Mouse (Mus musculus): ENCODE results near the gene Msgn1. TPM values are rescaled to one million over a fixed set of nuclear protein-coding genes. Genes with fewer than 3 reads are reported as not detected.

Msgn1 gene
- polyA plus RNA-seq, 1 experiment from 2014 or later = not detected

GRCm38 (mm10) chr12:11216454-11216853 lies 7.7 kb upstream of the Msgn1 start:
- 74% methylated on average over 3 of the region's 3 CpGs for WGBS
- ATAC-seq (ENCODE audit: borderline replicate concordance, extremely low read depth, low FRiP score, low TSS enrichment) = no peak
- no peak overlapping the region for H3K27ac ChIP-seq
- no peak overlapping the region for H3K9ac ChIP-seq
- no peaks in the 10 kb centered on the region for H3K36me3 ChIP-seq
- no peaks in the 10 kb centered on the region for H3K4me1 ChIP-seq
- H3K4me2 ChIP-seq = no peak overlapping the region
- no peaks in the 10 kb centered on the region for H3K9me3 ChIP-seq
- H3K27me3 ChIP-seq = no peaks in the 10 kb centered on the region
- H3K4me3 ChIP-seq = no peak overlapping the region

DNA sequence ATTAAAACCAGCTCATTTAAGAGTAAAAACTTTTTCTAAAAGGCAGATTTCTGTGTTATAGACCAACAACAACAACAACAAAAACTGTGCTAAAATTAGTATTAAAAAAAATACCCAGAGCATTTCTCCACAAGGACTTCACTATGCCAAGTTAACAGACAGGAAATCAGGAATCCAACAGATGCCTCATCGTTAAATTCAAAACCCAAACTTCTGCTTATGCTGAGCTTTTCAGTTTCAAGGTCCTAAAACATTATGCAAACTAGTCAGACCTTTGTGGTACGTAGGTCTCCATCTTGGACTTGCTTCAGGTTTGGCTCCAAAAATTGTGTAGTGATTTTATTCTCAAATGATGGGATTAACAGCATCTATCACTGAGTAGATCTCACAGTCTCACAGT lies 6.8 kb upstream of the Msgn1 start:
- Histone ChIP-seq H3K4me1 (no peaks in the 10 kb centered on the region), H3K9ac (no peak overlapping the region), H3K36me3 (no peaks in the 10 kb centered on the region), H3K4me3 (no peak overlapping the region), H3K27ac (no peak overlapping the region), H3K27me3 (no peaks in the 10 kb centered on the region), H3K9me3 (no peaks in the 10 kb centered on the region), H3K4me2 (no peak overlapping the region)
- no peak for ATAC-seq (ENCODE audit: borderline replicate concordance, extremely low read depth, low FRiP score, low TSS enrichment)
- 75% methylated on average over 2 of the region's 2 CpGs for WGBS

DNA sequence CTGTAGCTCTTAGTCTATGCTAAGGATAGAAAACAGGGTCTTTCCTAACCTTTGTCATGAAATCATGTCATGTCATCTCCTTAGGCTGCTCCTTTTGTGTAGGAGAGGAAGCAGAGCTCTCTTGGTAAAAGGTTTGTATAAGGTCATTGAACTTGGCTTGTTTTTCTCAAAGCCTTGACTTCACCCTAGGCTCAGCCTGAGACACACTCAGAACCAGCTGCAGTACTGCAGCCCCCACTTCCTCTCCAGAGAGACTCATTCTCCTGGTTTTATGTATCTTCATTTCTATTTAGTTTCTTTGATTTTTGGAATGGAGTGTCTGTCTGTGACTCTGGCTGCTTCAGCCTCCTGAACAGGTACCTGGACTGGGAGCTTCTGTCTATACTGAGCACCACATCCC lies 6.0 kb upstream of the Msgn1 start:
- Histone ChIP-seq H3K9ac (no peak overlapping the region), H3K4me2 (no peak overlapping the region), H3K4me1 (no peaks in the 10 kb centered on the region), H3K27me3 (no peaks in the 10 kb centered on the region), H3K4me3 (no peak overlapping the region), H3K27ac (no peak overlapping the region), H3K36me3 (no peaks in the 10 kb centered on the region), H3K9me3 (no peaks in the 10 kb centered on the region)
- ATAC-seq (ENCODE audit: borderline replicate concordance, extremely low read depth, low FRiP score, low TSS enrichment) = no peak

DNA sequence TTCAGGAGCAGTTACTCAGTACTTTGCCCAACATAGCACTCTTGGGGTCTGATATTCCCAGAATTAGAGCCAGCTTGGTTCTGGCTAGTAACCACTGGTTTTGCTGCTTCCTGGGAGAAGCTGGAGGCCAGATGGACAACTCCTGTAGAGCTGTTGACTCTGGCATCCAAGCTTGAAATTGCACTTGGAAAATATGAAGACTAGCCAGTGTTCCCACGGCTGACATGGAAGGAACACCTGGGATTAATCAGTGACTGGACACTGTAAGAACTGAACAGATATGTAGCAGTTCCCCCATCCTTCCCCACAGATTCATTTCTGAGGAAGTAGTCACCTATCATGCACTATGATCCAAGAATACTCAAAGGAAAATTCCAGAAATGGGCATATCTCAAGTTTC lies 4.1 kb upstream of the Msgn1 start:
- no peak overlapping the region for H3K4me2 ChIP-seq
- H3K4me1 ChIP-seq = no peaks in the 10 kb centered on the region
- no peak overlapping the region for H3K27ac ChIP-seq
- WGBS = 71% methylated on average over 1 of the region's 1 CpGs
- no peaks in the 10 kb centered on the region for H3K36me3 ChIP-seq
- ATAC-seq (ENCODE audit: borderline replicate concordance, extremely low read depth, low FRiP score, low TSS enrichment) = no peak
- no peaks in the 10 kb centered on the region for H3K9me3 ChIP-seq
- H3K9ac ChIP-seq = no peak overlapping the region
- no peaks in the 10 kb centered on the region for H3K27me3 ChIP-seq
- H3K4me3 ChIP-seq = no peak overlapping the region

- H3K27ac ChIP-seq = no peak overlapping the region
- no peak for ATAC-seq (ENCODE audit: borderline replicate concordance, extremely low read depth, low FRiP score, low TSS enrichment)
- 51% methylated on average over 3 of the region's 3 CpGs for WGBS
- H3K27me3 ChIP-seq = no peaks in the 10 kb centered on the region
- H3K4me2 ChIP-seq = no peak overlapping the region
- H3K4me3 ChIP-seq = no peak overlapping the region
- no peak overlapping the region for H3K9ac ChIP-seq
- no peaks in the 10 kb centered on the region for H3K9me3 ChIP-seq
- no peaks in the 10 kb centered on the region for H3K4me1 ChIP-seq
- H3K36me3 ChIP-seq = no peaks in the 10 kb centered on the region
Measured at GRCm38 (mm10) chr12:11210361-11210760, 1.6 kb upstream of the Msgn1 start.

- no peak overlapping the region for H3K27ac ChIP-seq
- ATAC-seq (ENCODE audit: borderline replicate concordance, extremely low read depth, low FRiP score, low TSS enrichment) = no peak
- H3K27me3 ChIP-seq = no peaks in the 10 kb centered on the region
- H3K4me1 ChIP-seq = no peaks in the 10 kb centered on the region
- no peak overlapping the region for H3K9ac ChIP-seq
- H3K9me3 ChIP-seq = no peaks in the 10 kb centered on the region
- H3K4me2 ChIP-seq = no peak overlapping the region
- H3K4me3 ChIP-seq = no peak overlapping the region
- no peaks in the 10 kb centered on the region for H3K36me3 ChIP-seq
- WGBS = 62% methylated on average over 5 of the region's 5 CpGs
Measured at GRCm38 (mm10) chr12:11209636-11210035, 864 bp upstream of the Msgn1 start.

DNA sequence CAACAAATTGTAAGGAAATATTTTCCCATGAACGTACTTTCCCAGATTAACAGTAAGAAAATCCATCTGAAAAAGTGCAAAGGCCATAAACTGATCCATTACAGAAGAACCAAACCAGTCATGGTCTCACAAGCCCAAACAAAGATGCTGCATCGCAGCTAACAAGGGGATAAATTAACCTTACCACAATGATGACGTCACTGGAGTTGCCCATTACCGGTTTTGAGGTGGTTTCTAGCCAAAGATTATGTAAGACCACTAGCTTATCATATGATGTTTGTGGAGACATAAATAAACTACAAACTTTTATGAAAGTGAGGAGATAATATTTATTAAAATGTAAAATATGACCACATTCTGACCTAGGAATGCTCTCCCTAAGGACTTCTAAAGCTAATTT lies 2.5 kb downstream of the Msgn1 start:
- Histone ChIP-seq H3K9me3 (no peaks in the 10 kb centered on the region), H3K27me3 (no peaks in the 10 kb centered on the region), H3K4me2 (no peak overlapping the region), H3K36me3 (no peaks in the 10 kb centered on the region), H3K4me3 (no peak overlapping the region), H3K27ac (no peak overlapping the region), H3K4me1 (peaks cover 11% of the 10 kb centered on the region), H3K9ac (no peak overlapping the region)
- WGBS = 76% methylated on average over 4 of the region's 4 CpGs
- no peak for ATAC-seq (ENCODE audit: borderline replicate concordance, extremely low read depth, low FRiP score, low TSS enrichment)

GRCm38 (mm10) chr12:11203694-11204665 lies 4.8 kb downstream of the Msgn1 start:
- Histone ChIP-seq H3K9me3 (no peaks in the 10 kb centered on the region), H3K27ac (peak overlapping the region; percentile 73), H3K9ac (no peak overlapping the region), H3K27me3 (no peaks in the 10 kb centered on the region), H3K36me3 (no peaks in the 10 kb centered on the region), H3K4me3 (no peak overlapping the region), H3K4me2 (peak overlapping the region; percentile 37), H3K4me1 (peaks cover 11% of the 10 kb centered on the region)
- peak; percentile 73; the same call in 1 of the 2 replicates for ATAC-seq (ENCODE audit: borderline replicate concordance, extremely low read depth, low FRiP score, low TSS enrichment)
- WGBS = 38% methylated on average over 18 of the region's 18 CpGs

DNA sequence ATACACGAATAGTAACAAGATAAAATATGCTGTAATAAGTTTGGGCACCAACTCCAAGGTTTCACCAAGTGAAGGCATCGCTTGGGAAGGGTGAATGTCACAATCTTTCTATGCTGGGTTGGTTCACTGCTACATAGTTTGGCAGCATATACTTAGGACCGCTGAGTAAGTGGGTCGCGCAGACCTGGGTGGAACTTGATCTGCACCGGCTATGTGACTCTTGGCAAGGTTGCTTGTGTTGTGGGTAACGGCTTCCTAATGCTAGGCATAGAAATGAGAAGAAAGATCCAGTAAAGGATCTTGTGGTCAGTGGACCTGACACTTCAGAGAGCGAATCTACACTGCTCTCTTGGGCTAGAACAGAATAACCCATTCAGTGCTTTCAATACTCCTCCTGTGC lies 6.3 kb downstream of the Msgn1 start:
- H3K9ac ChIP-seq = no peak overlapping the region
- WGBS = 88% methylated on average over 8 of the region's 8 CpGs
- no peak for ATAC-seq (ENCODE audit: borderline replicate concordance, extremely low read depth, low FRiP score, low TSS enrichment)
- H3K27me3 ChIP-seq = no peaks in the 10 kb centered on the region
- no peak overlapping the region for H3K4me3 ChIP-seq
- H3K27ac ChIP-seq = no peak overlapping the region
- H3K9me3 ChIP-seq = no peaks in the 10 kb centered on the region
- no peaks in the 10 kb centered on the region for H3K36me3 ChIP-seq
- H3K4me2 ChIP-seq = no peak overlapping the region
- H3K4me1 ChIP-seq = peaks cover 11% of the 10 kb centered on the region

DNA sequence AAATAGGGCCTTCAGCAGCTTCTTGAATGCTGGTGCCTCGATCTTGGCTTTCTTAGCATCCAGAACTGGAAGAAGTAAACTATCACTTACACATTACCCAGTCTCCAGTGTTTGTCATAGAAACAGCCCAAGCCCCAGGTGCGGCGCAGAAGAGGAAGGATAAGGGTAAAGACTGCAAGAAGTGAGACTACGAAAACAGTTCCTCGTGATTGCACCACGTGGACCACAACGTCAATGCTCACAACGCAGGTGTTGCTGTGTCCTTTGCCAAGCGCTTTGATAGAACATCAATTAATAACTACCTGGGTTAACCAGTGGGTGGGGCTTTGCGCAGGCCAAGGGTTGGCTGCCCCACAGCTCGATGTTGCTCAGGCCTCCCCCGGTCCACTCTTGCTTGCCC lies 8.1 kb downstream of the Msgn1 start:
- Histone ChIP-seq H3K27ac (no peak overlapping the region), H3K4me2 (no peak overlapping the region), H3K4me1 (peaks cover 11% of the 10 kb centered on the region), H3K36me3 (no peaks in the 10 kb centered on the region), H3K9me3 (no peaks in the 10 kb centered on the region), H3K4me3 (no peak overlapping the region), H3K9ac (no peak overlapping the region), H3K27me3 (no peaks in the 10 kb centered on the region)
- ATAC-seq (ENCODE audit: borderline replicate concordance, extremely low read depth, low FRiP score, low TSS enrichment) = no peak
- WGBS = 94% methylated on average over 12 of the region's 12 CpGs

- H3K4me1 ChIP-seq = 0 out of 2 replicates have a peak, but pooled peaks cover 3% of the 10 kb centered on the region
Measured at GRCm38 (mm10) chr12:11198551-11198950, 10.2 kb downstream of the Msgn1 start.

GRCm38 (mm10) chr12:11198026-11198425 lies 10.7 kb downstream of the Msgn1 start:
- Histone ChIP-seq H3K9me3 (no peaks in the 10 kb centered on the region), H3K4me2 (no peak overlapping the region), H3K4me3 (no peak overlapping the region), H3K9ac (no peak overlapping the region), H3K36me3 (no peaks in the 10 kb centered on the region), H3K27me3 (no peaks in the 10 kb centered on the region), H3K4me1 (no peaks in the 10 kb centered on the region), H3K27ac (no peak overlapping the region)
- 50% methylated on average over 4 of the region's 4 CpGs for WGBS
- ATAC-seq (ENCODE audit: borderline replicate concordance, extremely low read depth, low FRiP score, low TSS enrichment) = no peak

More at GRCm38 (mm10) chr12:11198551-11198950, 10.2 kb downstream of the Msgn1 start:
- H3K27ac ChIP-seq = no peak overlapping the region
- no peaks in the 10 kb centered on the region for H3K36me3 ChIP-seq
- 44% methylated on average over 2 of the region's 2 CpGs for WGBS
- no peaks in the 10 kb centered on the region for H3K9me3 ChIP-seq
- no peak overlapping the region for H3K4me3 ChIP-seq
- ATAC-seq (ENCODE audit: borderline replicate concordance, extremely low read depth, low FRiP score, low TSS enrichment) = no peak
- no peak overlapping the region for H3K9ac ChIP-seq
- H3K4me2 ChIP-seq = no peak overlapping the region
- H3K27me3 ChIP-seq = no peaks in the 10 kb centered on the region
